Mouse (Mus musculus): ENCODE results near the gene C2cd5. TPM values are rescaled to one million over a fixed set of nuclear protein-coding genes. Genes with fewer than 3 reads are reported as not detected.

The C2cd5 gene
- polyA plus RNA-seq, 1 experiment from 2014 or later, result 7.9 TPM

DNA sequence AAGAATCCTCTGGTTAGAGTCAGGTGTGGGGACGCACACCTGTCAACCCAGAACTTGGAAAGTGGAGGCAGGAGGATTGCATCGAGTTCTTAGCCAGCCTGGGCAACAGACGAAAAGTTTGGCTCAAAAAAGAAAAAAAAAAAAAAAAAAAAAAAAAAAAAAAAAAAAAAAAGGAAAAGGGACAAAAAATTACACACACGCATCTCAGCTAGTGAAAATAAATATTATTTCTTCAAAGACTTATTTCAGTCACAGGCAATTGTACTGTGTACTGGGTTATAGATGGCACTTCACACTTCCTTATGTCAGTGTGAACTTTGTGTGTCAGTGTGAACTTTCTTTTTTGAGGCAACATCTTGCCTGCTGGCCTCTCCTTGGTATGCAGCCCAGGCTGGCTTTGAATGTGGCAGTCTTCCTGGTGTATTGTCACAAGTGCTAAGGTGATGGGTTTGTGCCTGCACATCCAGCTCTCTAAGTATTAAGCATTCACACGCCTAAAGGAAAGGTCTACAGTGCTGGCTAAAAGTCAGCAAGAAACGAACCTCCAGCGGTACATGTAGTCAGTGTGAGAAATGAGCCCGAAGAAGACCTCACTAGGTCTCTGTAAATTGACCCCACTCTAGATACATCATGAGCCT, 656 bp upstream of the C2cd5 start:
- peak overlapping the region; percentile 86 for H3K9ac ChIP-seq (replicated peaks)
- H3K27me3 ChIP-seq (ENCODE audit: insufficient read depth, low read length), result no peaks in the 10 kb centered on the region
- WGBS (ENCODE audit: insufficient replicate concordance), result 49% methylated on average over 8 of the region's 8 CpGs
- H3K4me3 ChIP-seq (ENCODE audit: low read depth, low read length), result peak overlapping the region; percentile 80
- DNase-seq (no peak), ATAC-seq (no peak)
- TF ChIP-seq EP300 (IDR thresholded peaks at IDR 0.05; ENCODE audit: low read depth) (no peak), CTCF (IDR thresholded peaks at IDR 0.05; ENCODE audit: low read depth) (no peak)
- H3K9me3 ChIP-seq (ENCODE audit: low read length), result no peaks in the 10 kb centered on the region
- H3K27ac ChIP-seq (ENCODE audit: low read depth), result peak overlapping the region; percentile 84
- H3K4me2 ChIP-seq (ENCODE audit: low read depth, low read length), result peak overlapping the region; percentile 78
- H3K36me3 ChIP-seq (replicated peaks; ENCODE audit: insufficient read depth, low read length), result no peaks in the 10 kb centered on the region
- H3K4me1 ChIP-seq (ENCODE audit: insufficient read depth), result 0 out of 2 replicates have a peak, but pooled peaks cover 6% of the 10 kb centered on the region

- DNase-seq, result peak; percentile 71
- TF ChIP-seq EP300 (IDR thresholded peaks at IDR 0.05; ENCODE audit: low read depth) (no peak), CTCF (IDR thresholded peaks at IDR 0.05; ENCODE audit: low read depth) (peak; percentile 35)
Measured at GRCm38 (mm10) chr6:143099281-143099680, 660 bp downstream of the C2cd5 start.

DNA sequence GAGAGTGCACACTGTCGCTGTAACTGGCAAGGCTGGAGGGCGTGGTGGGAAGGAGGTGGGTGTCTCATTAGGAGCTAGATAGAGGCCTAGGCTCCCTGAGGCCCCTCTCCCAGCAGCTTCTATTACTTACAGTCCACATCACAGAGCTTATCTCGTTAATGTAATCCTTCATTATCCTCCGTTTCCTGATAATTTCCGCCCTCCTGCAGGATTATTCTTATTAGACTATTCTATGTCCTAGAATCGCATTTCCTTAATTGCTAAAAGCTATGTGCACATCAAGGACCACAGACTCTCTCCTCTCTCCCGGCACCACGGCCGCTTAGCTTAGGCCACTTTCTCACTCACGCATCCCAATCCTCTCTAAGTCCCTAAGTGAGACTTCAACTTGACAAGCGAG, 4.8 kb downstream of the C2cd5 start:
- 79% methylated on average over 11 of the region's 11 CpGs for WGBS (ENCODE audit: insufficient replicate concordance)
- DNase-seq (no peak), ATAC-seq (no peak)
- Histone ChIP-seq H3K4me2 (ENCODE audit: low read depth, low read length) (no peak overlapping the region), H3K9ac (replicated peaks) (no peak overlapping the region), H3K36me3 (replicated peaks; ENCODE audit: insufficient read depth, low read length) (peaks cover 9% of the 10 kb centered on the region), H3K9me3 (ENCODE audit: low read length) (no peaks in the 10 kb centered on the region), H3K27ac (ENCODE audit: low read depth) (no peak overlapping the region), H3K4me1 (ENCODE audit: insufficient read depth) (0 out of 2 replicates have a peak, but pooled peaks cover 2% of the 10 kb centered on the region), H3K27me3 (ENCODE audit: insufficient read depth, low read length) (no peaks in the 10 kb centered on the region), H3K4me3 (ENCODE audit: low read depth, low read length) (no peak overlapping the region)
- TF ChIP-seq EP300 (IDR thresholded peaks at IDR 0.05; ENCODE audit: low read depth), result no peak
- TF ChIP-seq CTCF (IDR thresholded peaks at IDR 0.05; ENCODE audit: low read depth), result no peak

More at GRCm38 (mm10) chr6:143099281-143099680, 660 bp downstream of the C2cd5 start:
- Histone ChIP-seq H3K9me3 (ENCODE audit: low read length) (no peaks in the 10 kb centered on the region), H3K4me3 (ENCODE audit: low read depth, low read length) (peak overlapping the region; percentile 80), H3K9ac (replicated peaks) (peak overlapping the region; percentile 86), H3K4me2 (ENCODE audit: low read depth, low read length) (peak overlapping the region; percentile 78), H3K36me3 (replicated peaks; ENCODE audit: insufficient read depth, low read length) (no peaks in the 10 kb centered on the region), H3K27me3 (ENCODE audit: insufficient read depth, low read length) (no peaks in the 10 kb centered on the region), H3K27ac (ENCODE audit: low read depth) (peak overlapping the region; percentile 84), H3K4me1 (ENCODE audit: insufficient read depth) (0 out of 2 replicates have a peak, but pooled peaks cover 6% of the 10 kb centered on the region)
- under 1% methylated on average over 29 of the region's 32 CpGs for WGBS (ENCODE audit: insufficient replicate concordance)
- ATAC-seq, result peak; percentile 50

GRCm38 (mm10) chr6:143092856-143093255, 7.1 kb downstream of the C2cd5 start:
- DNase-seq (no peak), ATAC-seq (no peak)
- 54% methylated on average over 4 of the region's 4 CpGs for WGBS (ENCODE audit: insufficient replicate concordance)
- Histone ChIP-seq H3K36me3 (replicated peaks; ENCODE audit: insufficient read depth, low read length) (peaks cover 20% of the 10 kb centered on the region), H3K27ac (ENCODE audit: low read depth) (no peak overlapping the region), H3K9me3 (ENCODE audit: low read length) (no peaks in the 10 kb centered on the region), H3K9ac (replicated peaks) (no peak overlapping the region), H3K4me3 (ENCODE audit: low read depth, low read length) (no peak overlapping the region), H3K4me1 (ENCODE audit: insufficient read depth) (no peaks in the 10 kb centered on the region), H3K4me2 (ENCODE audit: low read depth, low read length) (no peak overlapping the region), H3K27me3 (ENCODE audit: insufficient read depth, low read length) (no peaks in the 10 kb centered on the region)
- TF ChIP-seq CTCF (IDR thresholded peaks at IDR 0.05; ENCODE audit: low read depth), result no peak

- ATAC-seq (no peak), DNase-seq (no peak)
- Histone ChIP-seq H3K4me2 (ENCODE audit: low read depth, low read length) (no peak overlapping the region), H3K4me1 (ENCODE audit: insufficient read depth) (no peaks in the 10 kb centered on the region), H3K27ac (ENCODE audit: low read depth) (no peak overlapping the region), H3K9me3 (ENCODE audit: low read length) (no peaks in the 10 kb centered on the region), H3K9ac (replicated peaks) (no peak overlapping the region), H3K36me3 (replicated peaks; ENCODE audit: insufficient read depth, low read length) (peaks cover 31% of the 10 kb centered on the region), H3K27me3 (ENCODE audit: insufficient read depth, low read length) (no peaks in the 10 kb centered on the region), H3K4me3 (ENCODE audit: low read depth, low read length) (no peak overlapping the region)
- TF ChIP-seq CTCF (IDR thresholded peaks at IDR 0.05; ENCODE audit: low read depth) (no peak), EP300 (IDR thresholded peaks at IDR 0.05; ENCODE audit: low read depth) (no peak)
- WGBS (ENCODE audit: insufficient replicate concordance), result 89% methylated on average over 6 of the region's 6 CpGs
Measured at GRCm38 (mm10) chr6:143091076-143091475, 8.9 kb downstream of the C2cd5 start.

GRCm38 (mm10) chr6:143087332-143087731, 12.6 kb downstream of the C2cd5 start:
- Histone ChIP-seq H3K27me3 (ENCODE audit: insufficient read depth, low read length) (no peaks in the 10 kb centered on the region), H3K36me3 (replicated peaks; ENCODE audit: insufficient read depth, low read length) (peaks cover 53% of the 10 kb centered on the region), H3K9me3 (ENCODE audit: low read length) (no peaks in the 10 kb centered on the region), H3K4me3 (ENCODE audit: low read depth, low read length) (no peak overlapping the region), H3K4me2 (ENCODE audit: low read depth, low read length) (no peak overlapping the region), H3K9ac (replicated peaks) (no peak overlapping the region), H3K27ac (ENCODE audit: low read depth) (no peak overlapping the region), H3K4me1 (ENCODE audit: insufficient read depth) (no peaks in the 10 kb centered on the region)
- no peak for ATAC-seq
- DNase-seq, result no peak
- TF ChIP-seq CTCF (IDR thresholded peaks at IDR 0.05; ENCODE audit: low read depth) (no peak), EP300 (IDR thresholded peaks at IDR 0.05; ENCODE audit: low read depth) (no peak)
- 59% methylated on average over 4 of the region's 4 CpGs for WGBS (ENCODE audit: insufficient replicate concordance)

All from liver, postnatal 0 days (tissue).